Mouse (Mus musculus): ENCODE data around the gene Mapk12.

DNA sequence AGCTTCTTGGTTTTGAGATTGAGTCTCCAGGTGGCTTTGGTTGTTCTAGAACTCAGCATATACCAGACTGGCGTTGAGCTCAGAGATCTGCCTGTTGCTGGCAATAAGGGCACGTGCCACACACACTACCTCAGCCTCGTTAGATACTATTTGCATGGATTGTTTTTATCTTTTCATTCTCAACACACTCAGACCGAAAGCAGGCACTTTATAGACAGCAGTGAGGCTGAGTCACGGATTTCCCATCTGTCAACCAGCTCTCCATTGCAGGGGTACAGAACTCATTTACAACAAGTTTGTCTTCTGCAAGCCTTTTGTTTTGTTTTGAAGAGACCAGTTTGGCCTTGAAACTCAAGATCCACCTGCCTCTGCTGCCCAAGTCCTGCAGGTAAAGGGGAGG is 43.1 kb downstream of the Mapk12 start:
- TF ChIP-seq CTCF (IDR thresholded peaks at IDR 0.05; ENCODE audit: low read depth, low read length) (no peak), POLR2A (IDR thresholded peaks at IDR 0.05; ENCODE audit: borderline replicate concordance, low read depth, low read length) (no peak)

All from bone marrow macrophage, adult 2 months (primary cell).